Mouse (Mus musculus): ENCODE results near the gene Man1a2.

DNA sequence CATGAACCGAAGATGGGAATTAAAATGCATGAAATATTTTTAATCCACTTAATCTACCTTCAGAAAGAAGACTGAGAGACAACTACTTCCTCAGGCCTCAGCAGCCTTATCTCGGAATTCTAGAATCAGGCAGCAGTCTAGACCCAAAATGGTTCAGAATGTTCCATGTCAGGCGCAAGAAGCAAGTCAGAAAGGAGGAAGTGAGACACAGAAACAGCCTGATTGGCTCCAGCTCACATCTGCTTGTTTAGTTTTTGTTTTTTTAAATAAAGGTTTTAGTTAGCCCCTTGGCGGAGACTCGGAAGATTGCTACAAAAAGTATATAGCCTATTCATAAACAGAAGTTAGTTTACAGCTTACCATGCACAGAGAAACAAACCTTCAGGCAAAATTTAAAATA, 154.4 kb downstream of the Man1a2 start:
- TF ChIP-seq CTCF (IDR thresholded peaks at IDR 0.05; ENCODE audit: low read depth, low read length), result no peak
- no peak for TF ChIP-seq POLR2A (IDR thresholded peaks at IDR 0.05; ENCODE audit: extremely low read depth, insufficient read depth, low read length)
